Mouse (Mus musculus): ENCODE results near the gene Smyd1.

DNA sequence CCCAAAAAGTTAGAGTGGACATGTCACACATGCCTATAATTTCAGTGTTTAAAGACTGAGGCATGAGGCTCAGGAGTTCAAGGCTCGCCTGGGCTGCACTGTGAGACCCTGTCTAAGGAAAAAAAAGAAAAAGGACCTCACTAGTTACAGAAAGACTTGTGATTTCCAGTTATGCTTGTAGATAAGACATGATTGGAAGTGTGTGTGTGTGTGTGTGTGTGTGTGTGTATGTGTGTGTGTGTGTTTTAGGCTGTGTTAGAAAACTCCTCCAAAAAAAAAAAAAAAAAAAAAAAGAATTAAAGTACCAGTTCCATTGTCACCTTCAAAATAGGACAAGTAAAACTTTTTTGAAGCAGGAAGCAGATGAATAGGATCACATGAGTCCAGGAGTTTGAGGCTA lies 47.4 kb downstream of the Smyd1 start:
- TF ChIP-seq CTCF (conservative IDR thresholded peaks at IDR 0.05 in 1 of 2, IDR thresholded peaks at IDR 0.05 in 1 of 2; ENCODE audit: low read depth in 2 of 2, low read length in 2 of 2) (no peak), EP300 (IDR thresholded peaks at IDR 0.05; ENCODE audit: low read length) (no peak), POLR2A (IDR thresholded peaks at IDR 0.05; ENCODE audit: low read depth, low read length) (no peak; the same call in 1 of the 2 replicates)
